Mouse (Mus musculus) forebrain, embryonic 16.5 days (tissue): ENCODE measurements around the gene Thap11. TPM values are rescaled to one million over a fixed set of nuclear protein-coding genes. Genes with fewer than 3 reads are reported as not detected.

Experiments
- polyA plus RNA-seq: library from polyadenylated mRNA; unstranded; fragments of >200 nt; fragmentation: Nextera tagmentation; extraction: Ambion mirVana; gene quantifications from 2 replicates; pipeline ENCODE4 v1.2.1, GENCODE M21; 2015

The Thap11 gene
- polyA plus RNA-seq, 1 experiment from 2014 or later: 63.8 TPM

Other genes starting within 250 kb of the Thap11 start
- gene Ripor1, start 249.9 kb upstream of the Thap11 start, polyA plus RNA-seq: 31.6 and 33.4 TPM in 2 replicates
- 137 and 143 TPM in 2 replicates for gene Ctcf, start 218.6 kb upstream of the Thap11 start, polyA plus RNA-seq
- gene Agrp, start 217.7 kb upstream of the Thap11 start, polyA plus RNA-seq: 0.67 and 0.91 TPM in 2 replicates
- 9.5 and 12.7 TPM in 2 replicates for gene Carmil2, start 168.9 kb upstream of the Thap11 start, polyA plus RNA-seq
- gene Acd, start 154.0 kb upstream of the Thap11 start, polyA plus RNA-seq: 105 and 106 TPM in 2 replicates
- 45.4 and 50.0 TPM in 2 replicates for gene Pard6a, start 154.0 kb upstream of the Thap11 start, polyA plus RNA-seq
- 0.22 and 0.32 TPM in 2 replicates for gene 4933405L10Rik, start 147.5 kb upstream of the Thap11 start, polyA plus RNA-seq
- 16.3 and 19.6 TPM in 2 replicates for gene Enkd1, start 146.9 kb upstream of the Thap11 start, polyA plus RNA-seq
- 74.2 and 83.3 TPM in 2 replicates for gene Gfod2, start 96.5 kb upstream of the Thap11 start, polyA plus RNA-seq
- gene Ranbp10, start 27.8 kb upstream of the Thap11 start, polyA plus RNA-seq: 11.3 and 13.1 TPM in 2 replicates
- gene Tsnaxip1, start 27.4 kb upstream of the Thap11 start, polyA plus RNA-seq: 0.67 and 0.93 TPM in 2 replicates
- gene Cenpt, start 1.9 kb upstream of the Thap11 start, polyA plus RNA-seq: 66.0 and 69.8 TPM in 2 replicates
- gene Nutf2, start 5.4 kb downstream of the Thap11 start, polyA plus RNA-seq: 172 and 176 TPM in 2 replicates
- gene Edc4, start 25.7 kb downstream of the Thap11 start, polyA plus RNA-seq: 59.8 and 65.1 TPM in 2 replicates
- gene Nrn1l, start 38.4 kb downstream of the Thap11 start, polyA plus RNA-seq: 0.51 and 0.73 TPM in 2 replicates
- gene Pskh1, start 45.3 kb downstream of the Thap11 start, polyA plus RNA-seq: 10.5 and 10.7 TPM in 2 replicates
- gene Ctrl, start 78.7 kb downstream of the Thap11 start, polyA plus RNA-seq: 1.9 and 2.6 TPM in 2 replicates
- gene Psmb10, start 83.3 kb downstream of the Thap11 start, polyA plus RNA-seq: 30.5 and 44.8 TPM in 2 replicates
- 0.67 and 0.84 TPM in 2 replicates for gene Lcat, start 88.2 kb downstream of the Thap11 start, polyA plus RNA-seq
- gene Slc12a4, start 111.0 kb downstream of the Thap11 start, polyA plus RNA-seq: 12.5 and 13.9 TPM in 2 replicates
- gene Dpep3, start 124.3 kb downstream of the Thap11 start, polyA plus RNA-seq: not detected in 2 replicates
- 22.3 and 25.8 TPM in 2 replicates for gene Dus2, start 136.2 kb downstream of the Thap11 start, polyA plus RNA-seq
- not detected in 2 replicates for gene Dpep2nb, start 150.8 kb downstream of the Thap11 start, polyA plus RNA-seq
- gene Ddx28, start 156.8 kb downstream of the Thap11 start, polyA plus RNA-seq: 20.3 and 22.8 TPM in 2 replicates
- gene Nfatc3, start 203.7 kb downstream of the Thap11 start, polyA plus RNA-seq: 3.2 and 5.3 TPM in 2 replicates